Mouse (Mus musculus) Patski (cell line): ENCODE data around the gene Scrn2. TPM values are rescaled to one million over a fixed set of nuclear protein-coding genes. Genes with fewer than 3 reads are reported as not detected.

Experiments used
- ATAC-seq: fragments of 100-300 bp; one replicate; pipeline ENCODE4 v1.8.0; 2021
- CTCF ChIA-PET: fragments of 350-600 bp; sonication (Branson Sonifier 250); formaldehyde crosslinking; loops from one replicate; lab custom pipeline; 2022; ENCODE audit warnings: inconsistent platforms; lab: Charles Lee
- POLR2A ChIA-PET: fragments of 350-600 bp; sonication (Branson Sonifier 250); formaldehyde crosslinking; loops from one replicate; lab custom pipeline; 2022; ENCODE audit warnings: antibody characterized with exemption, inconsistent platforms; lab: Charles Lee
- DNase-seq: peaks from one replicate; pipeline ENCODE4 v3.0.0-alpha.2; 2011; ENCODE audit warnings: low read depth, low spot score
- H3K27me3 ChIP-seq: fragments of 371-371 bp; one replicate; pipeline ENCODE4 v1.5.1; 2021
- CTCF ChIP-seq: fragments of 100-300 bp; IDR thresholded peaks from one replicate; pipeline ENCODE4 v1.5.1; 2021
- in situ Hi-C: fragments of 300-500 bp; cut with MboI; formaldehyde crosslinking; loops from 3 replicates; pipeline ENCODE4 v1.11.1; 2018; ENCODE audit warnings: low pct_unique_long_range_greater_than_20kb, mixed read lengths
- polyA plus RNA-seq: library from polyadenylated mRNA; unstranded; gene quantifications from one replicate; pipeline ENCODE4 v1.2.3, GENCODE M21; 2021

Scrn2 gene
- polyA plus RNA-seq, 1 experiment from 2014 or later: 47.0 TPM

GRCm38 (mm10) chr11:97032499-97032898 is 2.8 kb downstream of the Scrn2 start:
- no peak for ATAC-seq
- CTCF ChIA-PET: interaction anchor here (1.0 kb wide), 2 partner anchors 8 to 51 kb away, joined by 3 read pairs; no protein-coding TSS in a partner anchor
- no peak for TF ChIP-seq CTCF
- H3K27me3 ChIP-seq: no peaks in the 10 kb centered on the region
- in situ Hi-C loops: no loop called here
- POLR2A ChIA-PET: no interaction called here
- DNase-seq: no peak

- TF ChIP-seq CTCF: no peak
- in situ Hi-C loops: no loop called here
- ChIA-PET POLR2A (no interaction called here), CTCF (no interaction called here)
- DNase-seq: no peak
- no peaks in the 10 kb centered on the region for H3K27me3 ChIP-seq
- no peak for ATAC-seq
Measured at GRCm38 (mm10) chr11:97033781-97034180, 4.0 kb downstream of the Scrn2 start.

- POLR2A ChIA-PET: interaction anchor here (0.6 kb wide), 1 partner anchor 962 kb away, joined by 3 read pairs; no protein-coding TSS in a partner anchor
- no peak for TF ChIP-seq CTCF
- DNase-seq (no peak), ATAC-seq (peak; percentile 29)
- in situ Hi-C loops: no loop called here
- CTCF ChIA-PET: interaction anchor here (0.6 to 1.4 kb wide), 3 partner anchors 9 to 11 kb away, joined by 3 read pairs; no protein-coding TSS in a partner anchor
- H3K27me3 ChIP-seq: no peaks in the 10 kb centered on the region
Measured at GRCm38 (mm10) chr11:97036141-97036540, 6.4 kb downstream of the Scrn2 start.

GRCm38 (mm10) chr11:97038881-97039280 is 9.1 kb downstream of the Scrn2 start:
- in situ Hi-C loops: no loop called here
- no peak for ATAC-seq
- no peak for TF ChIP-seq CTCF
- H3K27me3 ChIP-seq: no peaks in the 10 kb centered on the region
- DNase-seq: no peak
- ChIA-PET CTCF (interaction anchor here (1.1 kb wide), 1 partner anchor 9 kb away, joined by 3 read pairs; the partner anchor contains the start of gene Scrn2), POLR2A (no interaction called here)

- ChIA-PET POLR2A (interaction anchor here (0.8 kb wide), 1 partner anchor 11 kb away, joined by 3 read pairs; the partner anchor contains the start of gene Scrn2), CTCF (interaction anchor here (1.0 to 2.0 kb wide), 4 partner anchors 9 to 14 kb away, joined by 3 to 9 read pairs (median 3); partner anchors contain the start of genes Osbpl7 and Scrn2)
- no peak for ATAC-seq
Measured at GRCm38 (mm10) chr11:97040301-97041021, 10.7 kb downstream of the Scrn2 start.

GRCm38 (mm10) chr11:97041022-97041899 is 11.5 kb downstream of the Scrn2 start, which contains the start of the genes Lrrc46 and Mrpl10:
Lrrc46 (minus strand) TSS chr11:97041407.
Mrpl10 (plus strand) TSS chr11:97041560.
- in situ Hi-C loops: no loop called here
- ATAC-seq: peak; percentile 47
- no peak for DNase-seq
- POLR2A ChIA-PET: interaction anchor here (0.8 kb wide), 1 partner anchor 12 kb away, joined by 3 read pairs; the partner anchor contains the start of gene Scrn2
- CTCF ChIA-PET: interaction anchor here (1.0 to 2.0 kb wide), 3 partner anchors 9 to 11 kb away, joined by 3 to 9 read pairs (median 3); partner anchors contain the start of genes Osbpl7 and Scrn2
- TF ChIP-seq CTCF: no peak
- no peaks in the 10 kb centered on the region for H3K27me3 ChIP-seq

More at GRCm38 (mm10) chr11:97040301-97041021, 10.7 kb downstream of the Scrn2 start:
- TF ChIP-seq CTCF: no peak
- no peaks in the 10 kb centered on the region for H3K27me3 ChIP-seq
- DNase-seq: no peak
- in situ Hi-C loops: no loop called here

GRCm38 (mm10) chr11:97044902-97045301 is 15.2 kb downstream of the Scrn2 start:
- H3K27me3 ChIP-seq: no peaks in the 10 kb centered on the region
- ChIA-PET CTCF (interaction anchor here (1.1 to 1.9 kb wide), 4 partner anchors 14 to 62 kb away, joined by 3 to 5 read pairs (median 4); partner anchors contain the start of genes Scrn2 and Sp2), POLR2A (no interaction called here)
- DNase-seq (no peak), ATAC-seq (no peak)
- in situ Hi-C loops: no loop called here
- no peak for TF ChIP-seq CTCF

- ATAC-seq (no peak), DNase-seq (no peak)
- ChIA-PET POLR2A (interaction anchor here (1.3 kb wide), 1 partner anchor 67 kb away, joined by 5 read pairs; no protein-coding TSS in a partner anchor), CTCF (interaction anchor here (0.9 to 1.9 kb wide), 5 partner anchors 13 to 173 kb away, joined by 3 to 5 read pairs (median 4); partner anchors contain the start of gene Scrn2)
- in situ Hi-C loops: no loop called here
- no peak for TF ChIP-seq CTCF
- H3K27me3 ChIP-seq: no peaks in the 10 kb centered on the region
Measured at GRCm38 (mm10) chr11:97045861-97046260, 16.1 kb downstream of the Scrn2 start.

- DNase-seq: no peak
- ChIA-PET POLR2A (interaction anchor here (0.6 kb wide), 1 partner anchor 1860 kb away, joined by 3 read pairs; no protein-coding TSS in a partner anchor), CTCF (no interaction called here)
- no peak for ATAC-seq
- TF ChIP-seq CTCF: no peak
- in situ Hi-C loops: no loop called here
- no peaks in the 10 kb centered on the region for H3K27me3 ChIP-seq
Measured at GRCm38 (mm10) chr11:97048090-97048650, 18.4 kb downstream of the Scrn2 start.
